Mouse (Mus musculus) megakaryocyte, embryonic 14.5 days (primary cell): ENCODE measurements at regions not wholly inside any gene's neighbourhood (a gene's known extent, or its start where the extent isn't known, plus 50 kb on each side); places are given as distances from the start of the nearest gene placed in this dataset.

Experiments used
- FLI1 ChIP-seq: IDR thresholded peaks from 2 replicates; pipeline ENCODE4 v1.6.1; 2012; ENCODE audit warnings: low read length, inconsistent platforms, mixed read lengths
- GATA1 ChIP-seq: IDR thresholded peaks from 3 replicates; pipeline ENCODE4 v1.6.1; 2012; ENCODE audit warnings: mixed read lengths, low read length, inconsistent platforms, borderline replicate concordance

GRCm38 (mm10) chr13:70213622-70214021 is 411.4 kb downstream of the Med10 start:
- no peak for TF ChIP-seq FLI1
- no peak for TF ChIP-seq GATA1
